Mouse (Mus musculus) lung, adult 2 months (tissue): ENCODE results near the gene Ptprd.
A peak's percentile ranks its signal among the peaks of the same experiment; 100 is the strongest.

Experiments
- CTCF ChIP-seq: fragments of 200-500 bp; IDR thresholded peaks from 2 replicates; pipeline ENCODE4 v1.5.1; 2011; ENCODE audit warnings: mild to moderate bottlenecking, low read length, control low read depth; ENCODE audit not compliant: insufficient read depth
- POLR2A ChIP-seq: fragments of 200-500 bp; IDR thresholded peaks from 2 replicates; pipeline ENCODE4 v1.6.1; 2011; ENCODE audit warnings: low read depth, mild to moderate bottlenecking, control low read depth, low read length, borderline replicate concordance; ENCODE audit errors: extremely low read depth

DNA sequence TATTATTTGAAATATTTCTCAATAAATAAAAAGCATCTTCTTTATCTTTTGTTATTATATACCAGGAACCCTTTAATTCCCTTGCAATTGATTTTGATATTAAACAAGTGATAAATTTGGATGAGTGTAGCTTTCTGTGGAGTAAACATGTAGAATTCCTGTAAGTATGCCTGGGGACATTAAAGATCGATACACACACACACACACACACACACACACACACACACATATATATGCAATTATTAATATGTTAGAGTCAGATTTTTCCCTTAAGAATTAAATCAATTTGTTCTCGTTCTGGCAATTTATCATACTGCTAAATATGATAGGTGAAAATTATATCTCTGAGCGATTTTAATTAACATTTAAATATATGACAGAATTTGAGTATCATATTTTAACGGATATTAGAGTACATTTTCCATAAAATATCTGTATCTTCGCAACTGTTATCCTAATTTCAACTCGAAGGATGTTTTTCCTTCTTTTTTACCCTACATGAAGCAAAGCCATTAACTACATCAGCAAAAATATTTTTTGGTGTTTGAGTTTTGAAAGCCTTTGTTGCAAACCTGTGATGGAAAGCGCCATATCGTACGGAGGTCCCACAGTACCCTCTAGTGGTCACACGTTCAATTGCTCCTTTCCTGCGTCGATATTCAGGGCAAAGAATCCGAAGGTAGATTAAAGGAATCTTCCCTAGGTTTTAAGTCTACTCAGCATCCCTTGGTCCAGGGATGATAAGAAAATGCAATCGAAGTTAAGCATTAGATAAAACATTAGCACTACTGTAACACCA, 653.2 kb downstream of the Ptprd start:
- TF ChIP-seq POLR2A (no peak), CTCF (peak; percentile 48)
